Mouse (Mus musculus): ENCODE data around the gene Tmem246. TPM values are rescaled to one million over a fixed set of nuclear protein-coding genes. Genes with fewer than 3 reads are reported as not detected.

Tmem246 gene
- polyA plus RNA-seq, 1 experiment, result 62.3 TPM

GRCm38 (mm10) chr4:49581256-49581655 lies 16.4 kb downstream of the Tmem246 start:
- WGBS, result 66% methylated on average over 4 of the region's 4 CpGs
- no peak overlapping the region for H3K27ac ChIP-seq (ENCODE audit: insufficient read depth, low read depth, low read length)
- peaks cover 3% of the 10 kb centered on the region for H3K4me1 ChIP-seq (ENCODE audit: control insufficient read depth, insufficient read depth, insufficient read length, low read length)
- TF ChIP-seq POLR2A (IDR thresholded peaks at IDR 0.05; ENCODE audit: low read depth, low read length), result no peak
- no peak for TF ChIP-seq CTCF (IDR thresholded peaks at IDR 0.05; ENCODE audit: extremely low read depth, insufficient read length, insufficient replicate concordance, low read depth, low read length)
- peaks cover 9% of the 10 kb centered on the region; the same call in 1 of the 2 replicates for H3K36me3 ChIP-seq (ENCODE audit: control insufficient read depth, insufficient read depth, low read length)
- no peak overlapping the region for H3K4me3 ChIP-seq (ENCODE audit: low read depth, low read length)
- H3K27me3 ChIP-seq (ENCODE audit: control insufficient read depth, insufficient read depth, low read length), result no peaks in the 10 kb centered on the region

GRCm38 (mm10) chr4:49572194-49572593 lies 25.5 kb downstream of the Tmem246 start:
- H3K27ac ChIP-seq (ENCODE audit: insufficient read depth, low read depth, low read length), result no peak overlapping the region
- no peaks in the 10 kb centered on the region for H3K4me1 ChIP-seq (ENCODE audit: control insufficient read depth, insufficient read depth, insufficient read length, low read length)
- no peaks in the 10 kb centered on the region for H3K27me3 ChIP-seq (ENCODE audit: control insufficient read depth, insufficient read depth, low read length)
- no peaks in the 10 kb centered on the region for H3K36me3 ChIP-seq (ENCODE audit: control insufficient read depth, insufficient read depth, low read length)
- H3K4me3 ChIP-seq (ENCODE audit: low read depth, low read length), result no peak overlapping the region
- no peak for TF ChIP-seq POLR2A (IDR thresholded peaks at IDR 0.05; ENCODE audit: low read depth, low read length)
- TF ChIP-seq CTCF (IDR thresholded peaks at IDR 0.05; ENCODE audit: extremely low read depth, insufficient read length, insufficient replicate concordance, low read depth, low read length), result no peak
- WGBS, result 20% methylated on average over 4 of the region's 4 CpGs

GRCm38 (mm10) chr4:49567613-49568012 lies 30.1 kb downstream of the Tmem246 start:
- Histone ChIP-seq H3K27ac (ENCODE audit: insufficient read depth, low read depth, low read length) (no peak overlapping the region), H3K36me3 (ENCODE audit: control insufficient read depth, insufficient read depth, low read length) (no peaks in the 10 kb centered on the region), H3K27me3 (ENCODE audit: control insufficient read depth, insufficient read depth, low read length) (no peaks in the 10 kb centered on the region), H3K4me1 (ENCODE audit: control insufficient read depth, insufficient read depth, insufficient read length, low read length) (no peaks in the 10 kb centered on the region), H3K4me3 (ENCODE audit: low read depth, low read length) (no peak overlapping the region)
- 10% methylated on average over 3 of the region's 3 CpGs for WGBS
- TF ChIP-seq POLR2A (IDR thresholded peaks at IDR 0.05; ENCODE audit: low read depth, low read length) (no peak), CTCF (IDR thresholded peaks at IDR 0.05; ENCODE audit: extremely low read depth, insufficient read length, insufficient replicate concordance, low read depth, low read length) (peak; percentile 35; the same call in 1 of the 2 replicates)

- Histone ChIP-seq H3K27me3 (ENCODE audit: control insufficient read depth, insufficient read depth, low read length) (no peaks in the 10 kb centered on the region), H3K36me3 (ENCODE audit: control insufficient read depth, insufficient read depth, low read length) (no peaks in the 10 kb centered on the region), H3K4me1 (ENCODE audit: control insufficient read depth, insufficient read depth, insufficient read length, low read length) (peaks cover 27% of the 10 kb centered on the region), H3K4me3 (ENCODE audit: low read depth, low read length) (no peak overlapping the region), H3K27ac (ENCODE audit: insufficient read depth, low read depth, low read length) (peak overlapping the region; percentile 79)
- TF ChIP-seq POLR2A (IDR thresholded peaks at IDR 0.05; ENCODE audit: low read depth, low read length) (peak; percentile 45; the same call in 1 of the 2 replicates), CTCF (IDR thresholded peaks at IDR 0.05; ENCODE audit: extremely low read depth, insufficient read length, insufficient replicate concordance, low read depth, low read length) (no peak)
- WGBS, result 33% methylated on average over 20 of the region's 20 CpGs
Observed at GRCm38 (mm10) chr4:49559915-49560772, 37.5 kb downstream of the Tmem246 start.

GRCm38 (mm10) chr4:49558181-49558580 lies 39.5 kb downstream of the Tmem246 start:
- 29% methylated on average over 2 of the region's 2 CpGs for WGBS
- Histone ChIP-seq H3K27me3 (ENCODE audit: control insufficient read depth, insufficient read depth, low read length) (no peaks in the 10 kb centered on the region), H3K36me3 (ENCODE audit: control insufficient read depth, insufficient read depth, low read length) (no peaks in the 10 kb centered on the region), H3K4me1 (ENCODE audit: control insufficient read depth, insufficient read depth, insufficient read length, low read length) (peaks cover 29% of the 10 kb centered on the region), H3K4me3 (ENCODE audit: low read depth, low read length) (no peak overlapping the region), H3K27ac (ENCODE audit: insufficient read depth, low read depth, low read length) (peak overlapping the region; percentile 87)
- TF ChIP-seq CTCF (IDR thresholded peaks at IDR 0.05; ENCODE audit: extremely low read depth, insufficient read length, insufficient replicate concordance, low read depth, low read length) (no peak), POLR2A (IDR thresholded peaks at IDR 0.05; ENCODE audit: low read depth, low read length) (no peak)

- no peak for TF ChIP-seq CTCF (IDR thresholded peaks at IDR 0.05; ENCODE audit: extremely low read depth, insufficient read length, insufficient replicate concordance, low read depth, low read length)
- TF ChIP-seq POLR2A (IDR thresholded peaks at IDR 0.05; ENCODE audit: low read depth, low read length), result no peak
- peak overlapping the region; percentile 87 for H3K27ac ChIP-seq (ENCODE audit: insufficient read depth, low read depth, low read length)
Observed at GRCm38 (mm10) chr4:49557375-49557774, 40.3 kb downstream of the Tmem246 start.

GRCm38 (mm10) chr4:49553380-49553779 lies 44.3 kb downstream of the Tmem246 start:
- no peak overlapping the region for H3K4me3 ChIP-seq (ENCODE audit: low read depth, low read length)
- H3K27me3 ChIP-seq (ENCODE audit: control insufficient read depth, insufficient read depth, low read length), result no peaks in the 10 kb centered on the region
- no peaks in the 10 kb centered on the region; the same call in 1 of the 2 replicates for H3K36me3 ChIP-seq (ENCODE audit: control insufficient read depth, insufficient read depth, low read length)
- WGBS, result 27% methylated on average over 5 of the region's 5 CpGs
- peak overlapping the region; percentile 92 for H3K27ac ChIP-seq (ENCODE audit: insufficient read depth, low read depth, low read length)
- peaks cover 10% of the 10 kb centered on the region; the same call in 1 of the 2 replicates for H3K4me1 ChIP-seq (ENCODE audit: control insufficient read depth, insufficient read depth, insufficient read length, low read length)
- TF ChIP-seq POLR2A (IDR thresholded peaks at IDR 0.05; ENCODE audit: low read depth, low read length), result no peak
- no peak for TF ChIP-seq CTCF (IDR thresholded peaks at IDR 0.05; ENCODE audit: extremely low read depth, insufficient read length, insufficient replicate concordance, low read depth, low read length)

More at GRCm38 (mm10) chr4:49557375-49557774, 40.3 kb downstream of the Tmem246 start:
- H3K4me3 ChIP-seq (ENCODE audit: low read depth, low read length), result no peak overlapping the region
- peaks cover 32% of the 10 kb centered on the region for H3K4me1 ChIP-seq (ENCODE audit: control insufficient read depth, insufficient read depth, insufficient read length, low read length)
- no peaks in the 10 kb centered on the region for H3K36me3 ChIP-seq (ENCODE audit: control insufficient read depth, insufficient read depth, low read length)
- 100% methylated on average over 7 of the region's 7 CpGs for WGBS
- no peaks in the 10 kb centered on the region for H3K27me3 ChIP-seq (ENCODE audit: control insufficient read depth, insufficient read depth, low read length)

All from small intestine, adult 2 months (tissue).